Mouse (Mus musculus): ENCODE measurements at regions not wholly inside any gene's neighbourhood (a gene's known extent, or its start where the extent isn't known, plus 50 kb on each side); places are given as distances from the start of the nearest gene placed in this dataset.

DNA sequence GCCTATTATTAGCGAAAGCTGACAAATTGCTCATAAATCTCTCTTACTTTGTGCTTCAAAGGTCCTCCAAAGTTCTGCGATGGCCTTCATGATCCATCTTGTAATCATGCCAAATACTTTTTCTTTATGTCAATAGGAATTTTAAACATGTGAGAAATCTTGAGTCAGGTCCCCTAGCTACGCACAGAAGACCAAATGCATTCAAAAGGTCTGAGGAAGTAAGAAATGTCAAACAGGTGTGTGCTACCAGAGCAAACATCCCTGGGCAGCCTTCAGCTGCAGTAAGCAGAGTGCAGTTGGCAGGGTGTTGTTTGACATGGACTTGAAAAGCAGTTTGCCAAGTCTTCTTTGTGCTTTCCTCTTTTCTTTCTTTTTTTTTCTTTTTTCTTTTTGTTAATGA is 125.2 kb upstream of the Pkn2 start:
- DNase-seq, result no peak

DNA sequence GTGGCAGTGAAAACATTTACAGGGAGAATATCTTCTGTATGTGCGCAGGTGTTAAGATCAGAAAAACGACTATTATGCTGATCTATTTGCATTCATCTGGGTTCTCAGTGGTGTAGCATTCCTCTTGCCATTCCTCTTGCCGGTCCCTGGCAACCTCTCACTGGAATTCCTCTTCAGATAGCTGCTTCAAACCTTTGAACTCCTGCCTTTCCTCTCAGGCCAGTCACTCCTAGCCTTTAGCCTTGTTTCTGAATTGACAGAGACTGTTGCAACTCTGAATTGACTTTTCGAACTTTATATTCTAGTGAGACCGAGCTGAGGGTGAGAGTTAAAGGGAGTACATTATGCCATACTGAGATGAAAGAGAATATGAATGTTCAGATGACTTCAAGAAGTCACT is 120.1 kb upstream of the Pkn2 start:
- no peak for DNase-seq

GRCm38 (mm10) chr3:142995981-142996743 is 114.4 kb upstream of the Pkn2 start:
- no peak for DNase-seq

DNA sequence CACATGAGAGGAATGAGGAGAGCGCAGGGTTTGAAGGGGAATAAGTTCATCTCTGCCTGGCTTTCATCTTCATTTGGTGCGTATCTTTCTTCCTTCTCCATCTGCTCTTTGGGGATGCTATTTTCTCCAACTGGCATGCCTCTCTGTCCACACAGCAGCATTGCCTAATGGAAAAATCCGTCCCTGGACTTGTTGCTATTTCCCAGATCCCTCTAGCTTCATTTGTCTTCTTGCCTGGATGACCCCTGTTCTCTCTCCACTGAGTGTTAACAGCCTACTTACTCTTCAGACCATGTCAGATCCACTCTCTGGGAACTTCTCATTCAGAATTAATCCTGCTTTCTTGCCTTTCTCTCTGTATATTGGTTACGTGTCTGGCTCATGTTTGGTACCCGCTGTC is 102.7 kb upstream of the Pkn2 start:
- DNase-seq, result no peak

GRCm38 (mm10) chr3:142981221-142981620 is 99.4 kb upstream of the Pkn2 start:
- DNase-seq, result no peak

- DNase-seq, result no peak
Observed at GRCm38 (mm10) chr3:142979161-142979560, 97.4 kb upstream of the Pkn2 start.

DNA sequence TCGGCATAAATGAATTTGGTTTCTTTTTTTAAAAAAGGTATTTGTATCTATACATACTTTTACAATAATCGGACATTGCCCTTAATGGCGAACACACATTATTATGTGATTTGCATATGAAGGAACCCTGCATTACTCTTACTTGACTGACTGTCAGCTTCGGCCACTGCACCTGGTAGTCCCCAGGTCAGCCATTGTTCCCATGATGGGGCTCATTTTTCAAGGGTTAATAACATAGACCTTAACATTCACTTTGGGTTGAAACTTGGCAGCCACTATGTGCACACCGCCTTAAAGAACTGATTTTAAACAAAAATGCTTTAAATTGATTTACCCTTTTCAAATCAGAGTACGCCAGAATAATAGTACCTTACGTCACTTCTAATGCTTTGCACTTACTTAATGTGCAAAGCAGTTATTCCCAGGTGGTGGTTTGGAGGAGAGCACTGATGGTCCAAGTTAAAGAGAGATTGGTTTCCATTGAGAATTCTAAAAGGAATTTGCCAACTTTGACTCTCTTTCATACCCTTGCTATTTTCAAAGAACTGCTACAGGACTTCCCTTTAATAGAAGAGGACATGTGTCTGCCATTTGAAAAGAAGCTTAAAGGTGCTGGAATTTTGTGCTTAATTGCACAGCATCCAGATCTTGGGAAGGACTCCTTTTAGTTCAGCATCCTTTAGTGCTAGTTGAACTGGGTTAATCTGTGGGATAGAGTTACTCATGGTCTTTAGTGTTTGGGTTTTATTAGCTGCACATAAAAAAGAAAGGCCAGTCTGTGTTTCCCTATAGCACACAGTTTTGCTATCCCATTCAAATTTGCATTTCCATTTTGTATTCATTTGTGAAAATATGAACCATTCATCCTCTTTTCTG is 95.0 kb upstream of the Pkn2 start:
- DNase-seq, result no peak

DNA sequence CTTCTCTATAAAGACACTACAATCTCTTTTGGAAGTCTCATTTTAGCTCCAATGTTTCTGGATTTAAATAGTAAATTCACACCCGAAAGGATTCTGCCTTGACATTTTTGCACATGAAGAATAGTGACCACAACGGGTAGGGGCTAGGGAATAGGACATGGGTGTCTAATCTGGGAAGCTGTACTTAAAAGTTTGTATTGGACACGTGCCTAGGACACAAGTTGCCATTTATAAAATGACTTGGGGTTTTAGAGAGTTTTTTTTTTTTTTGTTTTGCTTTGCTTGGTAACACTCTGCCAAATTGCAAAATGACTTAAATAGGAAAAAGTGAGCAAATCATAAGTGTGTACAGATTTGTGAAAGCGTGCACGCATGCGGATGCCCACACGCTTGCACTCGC is 93.8 kb upstream of the Pkn2 start:
- no peak for DNase-seq

- DNase-seq, result no peak
Observed at GRCm38 (mm10) chr3:142969501-142969900, 87.7 kb upstream of the Pkn2 start.

GRCm38 (mm10) chr3:142965604-142966003 is 83.8 kb upstream of the Pkn2 start:
- DNase-seq, result no peak

DNA sequence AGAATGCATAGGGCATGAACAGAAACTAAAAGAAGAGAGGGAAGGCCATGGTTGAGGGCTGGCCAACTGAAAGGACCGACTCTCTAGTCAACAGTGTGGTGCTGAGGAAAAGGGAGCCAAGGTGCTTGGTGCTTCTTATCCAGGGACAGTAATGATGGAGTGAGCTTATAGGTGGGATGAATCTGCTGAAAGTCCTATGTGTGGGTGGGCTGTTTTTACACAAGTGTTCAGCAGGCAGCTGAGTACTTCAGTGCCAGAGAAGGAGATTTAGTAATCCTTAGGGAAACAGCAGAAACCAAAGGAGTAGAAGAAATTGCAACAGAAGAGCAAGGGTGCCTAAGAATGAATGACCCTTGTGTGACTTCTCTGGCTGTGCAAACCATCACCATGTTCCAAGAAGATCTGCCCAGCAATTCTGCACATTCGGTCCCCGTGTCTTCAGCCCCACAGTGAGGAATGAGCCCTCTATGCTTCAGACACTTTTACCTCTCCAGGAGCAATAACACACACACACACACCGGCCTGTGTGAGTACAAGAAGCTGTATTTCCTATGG is 82.1 kb upstream of the Pkn2 start:
- DNase-seq, result no peak

DNA sequence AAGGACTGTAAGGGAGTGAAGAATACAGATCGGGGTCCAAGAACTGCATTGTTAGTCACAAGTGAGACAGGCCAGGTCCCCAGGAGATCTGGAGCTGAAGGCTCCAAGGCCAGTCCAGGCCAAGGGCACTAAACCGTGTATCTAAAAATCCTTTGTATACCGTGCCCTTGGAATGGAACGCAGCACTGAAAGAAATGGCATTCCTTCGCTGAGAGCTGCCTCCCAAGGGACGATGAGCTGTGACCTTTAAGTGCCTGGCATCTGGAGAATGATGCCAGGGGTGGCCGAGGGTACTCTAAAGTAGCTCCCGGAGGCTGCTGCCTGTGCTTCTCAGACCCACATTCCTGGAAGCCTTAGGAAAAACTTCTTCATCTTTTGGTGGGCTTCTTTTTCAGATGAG is 76.0 kb upstream of the Pkn2 start:
- no peak for DNase-seq

DNA sequence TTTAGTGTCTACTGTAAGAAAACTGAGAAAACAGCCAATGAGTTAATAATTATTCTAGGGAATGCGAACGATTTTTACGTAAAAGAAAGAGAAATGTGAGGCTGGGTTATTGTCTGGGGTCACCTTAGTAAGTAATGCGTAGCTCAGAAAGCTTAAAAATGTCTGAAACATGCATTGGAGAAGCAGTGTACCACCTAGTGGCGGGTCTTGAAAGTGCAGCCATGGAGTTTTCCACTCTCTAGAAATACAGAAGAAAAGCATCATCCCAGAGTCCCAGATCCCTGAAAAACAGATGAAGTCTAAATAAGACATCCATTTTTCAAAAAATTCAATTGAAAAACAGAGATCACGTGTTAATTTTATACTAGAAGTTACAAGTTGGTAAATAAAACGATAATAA is 67.0 kb upstream of the Pkn2 start:
- DNase-seq, result peak; percentile 19

GRCm38 (mm10) chr3:142941319-142942024 is 59.7 kb upstream of the Pkn2 start:
- no peak for DNase-seq

DNA sequence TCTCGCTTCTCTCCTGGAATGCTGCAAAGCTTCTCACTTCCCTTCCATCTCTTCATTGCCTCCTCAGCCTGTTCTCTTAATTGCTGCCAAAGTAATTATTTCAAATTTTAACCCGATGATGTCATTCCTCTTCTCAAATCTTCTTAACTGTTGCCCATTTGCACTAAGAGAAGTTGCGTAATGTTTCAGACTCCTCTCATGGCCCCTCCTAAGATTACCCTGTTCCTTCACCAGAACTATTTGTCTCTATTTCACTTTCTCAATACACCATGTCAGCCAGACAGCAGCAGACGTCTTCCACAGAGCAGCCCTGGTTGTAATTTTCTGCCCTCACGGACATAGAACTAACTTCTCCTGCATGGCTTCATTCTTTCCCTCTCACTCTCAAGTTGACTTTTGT is 59.1 kb upstream of the Pkn2 start:
- no peak for DNase-seq

GRCm38 (mm10) chr3:142939773-142940172 is 58.0 kb upstream of the Pkn2 start:
- DNase-seq, result no peak

DNA sequence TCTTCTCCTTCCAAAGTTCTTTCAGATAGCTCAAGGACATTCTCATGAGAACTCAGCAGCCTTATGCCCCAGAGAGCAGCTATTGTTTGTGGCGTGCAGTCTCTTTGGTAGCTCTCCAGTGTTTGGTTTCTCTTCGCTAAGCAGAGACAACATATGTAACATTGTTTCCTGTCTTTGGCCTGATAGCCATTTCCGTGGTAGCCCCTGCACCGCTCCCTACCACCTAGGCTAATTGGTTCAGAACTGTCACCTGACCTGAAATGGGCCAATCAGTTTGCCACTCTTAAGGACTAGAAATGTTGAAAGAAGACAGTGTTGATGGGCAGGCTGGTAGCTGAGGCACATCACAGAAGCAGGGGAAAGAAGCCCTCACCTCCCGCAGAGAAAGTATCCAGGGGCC is 54.1 kb upstream of the Pkn2 start:
- no peak for DNase-seq

DNA sequence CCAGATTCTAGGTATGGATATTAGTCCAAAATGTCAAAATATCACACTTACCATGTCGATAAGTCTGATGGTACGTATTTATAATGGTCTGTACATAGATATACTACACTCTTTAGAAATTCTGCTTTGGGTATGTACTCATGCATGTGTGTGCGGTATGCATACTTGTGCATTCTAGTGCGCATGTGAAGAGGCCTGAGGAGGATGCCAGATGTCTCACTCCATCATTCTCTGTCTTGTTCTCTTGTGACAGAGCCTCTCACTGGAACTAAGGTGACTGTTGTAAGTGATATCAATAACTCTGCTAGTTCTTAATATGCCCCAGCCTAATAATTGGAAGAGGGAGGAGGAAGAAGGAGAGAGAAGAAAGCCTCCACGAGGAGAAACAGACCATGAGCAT is 52.5 kb upstream of the Pkn2 start:
- no peak for DNase-seq

DNA sequence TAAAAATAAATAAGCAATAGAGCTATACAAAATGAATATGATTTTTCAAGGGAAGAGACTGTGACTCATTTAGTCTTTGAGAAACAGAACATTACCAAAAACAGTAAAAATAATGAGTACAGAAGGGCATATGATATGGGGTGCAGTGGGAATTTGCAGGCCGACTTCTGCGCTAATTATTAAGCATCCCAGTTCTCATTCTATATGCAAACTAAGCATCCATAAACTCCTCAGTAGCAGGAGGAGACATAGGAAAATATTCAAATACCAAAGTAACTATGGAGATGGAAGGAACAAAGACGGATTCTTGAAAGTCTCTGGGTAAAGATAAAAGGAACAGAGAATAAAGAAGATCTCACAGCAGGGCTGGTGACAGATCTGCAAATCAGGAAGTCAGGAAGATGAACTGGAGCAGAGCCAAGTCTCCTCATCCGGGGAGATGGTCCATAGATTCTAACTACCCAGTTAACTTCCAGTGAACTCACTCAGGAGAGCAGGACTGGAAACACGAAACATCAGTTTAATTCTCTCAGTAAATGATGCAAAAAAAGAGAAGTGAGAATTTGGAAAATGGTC is 52.0 kb upstream of the Pkn2 start:
- no peak for DNase-seq

Measured in right cerebral cortex, postnatal 25 days (tissue).